Mouse (Mus musculus): Measurements from ENCODE around the gene Gm21915. TPM values are rescaled to one million over a fixed set of nuclear protein-coding genes. Genes with fewer than 3 reads are reported as not detected.

Gene Gm21915
- polyA plus RNA-seq, 1 experiment from 2014 or later: not detected

DNA sequence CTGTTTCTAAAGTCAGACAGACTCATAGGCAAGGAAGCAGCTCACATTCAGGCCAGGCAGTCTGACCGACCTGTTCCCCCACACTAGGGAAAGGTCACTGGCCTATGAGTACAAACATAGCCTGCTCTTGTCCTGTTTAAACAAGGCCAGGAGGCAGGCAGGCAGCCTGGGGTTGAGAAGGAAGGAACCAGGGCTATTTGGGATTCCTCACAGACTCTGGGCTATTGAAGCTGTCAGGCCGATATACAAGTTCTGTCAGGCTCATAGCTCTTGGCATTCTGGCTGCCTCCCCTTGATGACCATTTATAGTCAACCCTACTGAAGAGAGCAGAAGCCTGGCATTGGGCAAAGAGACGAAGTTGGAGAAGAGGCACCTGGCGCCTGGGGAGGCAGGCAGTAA is 41.2 kb downstream of the Gm21915 start:
- H3K27me3 ChIP-seq (ENCODE audit: control insufficient read depth, insufficient read depth, low read length): no peaks in the 10 kb centered on the region
- 43% methylated on average over 4 of the region's 4 CpGs for WGBS
- H3K4me1 ChIP-seq (ENCODE audit: control insufficient read depth, insufficient read depth, low read length): peaks cover 10% of the 10 kb centered on the region; the same call in 1 of the 2 replicates
- H3K27ac ChIP-seq (ENCODE audit: low read length): peak overlapping the region; percentile 48; the same call in 1 of the 2 replicates
- no peaks in the 10 kb centered on the region for H3K36me3 ChIP-seq (ENCODE audit: control insufficient read depth, insufficient read depth, low read length)
- ATAC-seq (ENCODE audit: insufficient number of reproducible peaks, insufficient read depth, low FRiP score, low read depth): no peak
- no peak overlapping the region for H3K4me2 ChIP-seq (replicated peaks; ENCODE audit: low read depth, low read length)
- no peak overlapping the region for H3K9ac ChIP-seq (replicated peaks; ENCODE audit: low read depth, low read length)
- H3K4me3 ChIP-seq (ENCODE audit: low read depth, low read length): no peak overlapping the region
- no peaks in the 10 kb centered on the region for H3K9me3 ChIP-seq (ENCODE audit: control insufficient read depth, low read depth, low read length)

GRCm38 (mm10) chr9:40717182-40717874 is 46.9 kb downstream of the Gm21915 start:
- 47% methylated on average over 18 of the region's 18 CpGs for WGBS

DNA sequence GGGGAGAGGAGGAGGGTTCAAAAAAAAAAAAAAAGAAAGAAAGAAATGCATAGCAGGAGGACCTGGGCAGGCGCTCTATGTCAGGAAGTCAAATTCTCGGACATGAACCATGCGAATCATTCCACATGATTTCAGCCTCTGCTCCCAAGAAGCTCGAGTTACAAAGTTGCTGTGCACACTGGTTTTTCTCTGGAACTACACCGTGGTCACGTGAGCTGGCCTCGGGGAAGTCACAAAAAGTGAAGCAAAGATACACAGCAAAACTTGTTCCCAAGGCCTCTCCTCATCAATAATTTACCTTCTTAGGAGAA is 47.4 kb downstream of the Gm21915 start:
- no peak for ATAC-seq (ENCODE audit: insufficient number of reproducible peaks, insufficient read depth, low FRiP score, low read depth)
- 12% methylated on average over 7 of the region's 7 CpGs for WGBS
- H3K4me2 ChIP-seq (replicated peaks; ENCODE audit: low read depth, low read length): peak overlapping the region; percentile 10; the same call in 1 of the 2 replicates
- no peak overlapping the region for H3K4me3 ChIP-seq (ENCODE audit: low read depth, low read length)
- peaks cover 7% of the 10 kb centered on the region for H3K4me1 ChIP-seq (ENCODE audit: control insufficient read depth, insufficient read depth, low read length)
- peak overlapping the region; percentile 11; the same call in 1 of the 2 replicates for H3K27ac ChIP-seq (ENCODE audit: low read length)
- H3K9ac ChIP-seq (replicated peaks; ENCODE audit: low read depth, low read length): no peak overlapping the region
- no peaks in the 10 kb centered on the region for H3K27me3 ChIP-seq (ENCODE audit: control insufficient read depth, insufficient read depth, low read length)
- H3K9me3 ChIP-seq (ENCODE audit: control insufficient read depth, low read depth, low read length): no peaks in the 10 kb centered on the region
- no peaks in the 10 kb centered on the region for H3K36me3 ChIP-seq (ENCODE audit: control insufficient read depth, insufficient read depth, low read length)

More at GRCm38 (mm10) chr9:40717182-40717874, 46.9 kb downstream of the Gm21915 start:
- peak overlapping the region; percentile 10; the same call in 1 of the 2 replicates for H3K4me2 ChIP-seq (replicated peaks; ENCODE audit: low read depth, low read length)
- ATAC-seq (ENCODE audit: insufficient number of reproducible peaks, insufficient read depth, low FRiP score, low read depth): no peak
- H3K27me3 ChIP-seq (ENCODE audit: control insufficient read depth, insufficient read depth, low read length): no peaks in the 10 kb centered on the region
- H3K36me3 ChIP-seq (ENCODE audit: control insufficient read depth, insufficient read depth, low read length): no peaks in the 10 kb centered on the region
- no peak overlapping the region for H3K9ac ChIP-seq (replicated peaks; ENCODE audit: low read depth, low read length)
- no peaks in the 10 kb centered on the region for H3K9me3 ChIP-seq (ENCODE audit: control insufficient read depth, low read depth, low read length)
- H3K4me1 ChIP-seq (ENCODE audit: control insufficient read depth, insufficient read depth, low read length): peaks cover 6% of the 10 kb centered on the region
- H3K4me3 ChIP-seq (ENCODE audit: low read depth, low read length): no peak overlapping the region
- H3K27ac ChIP-seq (ENCODE audit: low read length): peak overlapping the region; percentile 11; the same call in 1 of the 2 replicates

Other genes starting within 250 kb of the Gm21915 start
- 3.8 and 7.3 TPM in 2 replicates for gene Gramd1b, start 139.2 kb upstream of the Gm21915 start, polyA plus RNA-seq (2014; fragmentation: Nextera tagmentation; extraction: Ambion mirVana)
- gene Clmp, start 15.3 kb downstream of the Gm21915 start, polyA plus RNA-seq (2014; fragmentation: Nextera tagmentation; extraction: Ambion mirVana): 40.9 and 42.9 TPM in 2 replicates
- gene Hspa8, start 130.4 kb downstream of the Gm21915 start, polyA plus RNA-seq (2014; fragmentation: Nextera tagmentation; extraction: Ambion mirVana): 2,119 and 2,394 TPM in 2 replicates
- 0.07 TPM in 1 of 2 replicates, not detected in the other for gene Bsx, start 203.5 kb downstream of the Gm21915 start, polyA plus RNA-seq (2014; fragmentation: Nextera tagmentation; extraction: Ambion mirVana)